Mouse (Mus musculus): Measurements from ENCODE around the gene Fxyd1. TPM values are rescaled to one million over a fixed set of nuclear protein-coding genes. Genes with fewer than 3 reads are reported as not detected.

Gene Fxyd1
- total RNA-seq, 4 experiments from 2014 or later = 80.5 to 263 (median 172) TPM

GRCm38 (mm10) chr7:31017104-31017901, 39.7 kb downstream of the Fxyd1 start:
- DNase-seq (ENCODE audit: low spot score in 2 of 2) = peak; percentile 25 to 32

- no peak for DNase-seq (ENCODE audit: low spot score in 2 of 2)
Observed at GRCm38 (mm10) chr7:31012971-31013370, 44.0 kb downstream of the Fxyd1 start.

GRCm38 (mm10) chr7:31008889-31009288, 48.1 kb downstream of the Fxyd1 start:
- no peak for DNase-seq (ENCODE audit: low spot score in 2 of 2)

DNA sequence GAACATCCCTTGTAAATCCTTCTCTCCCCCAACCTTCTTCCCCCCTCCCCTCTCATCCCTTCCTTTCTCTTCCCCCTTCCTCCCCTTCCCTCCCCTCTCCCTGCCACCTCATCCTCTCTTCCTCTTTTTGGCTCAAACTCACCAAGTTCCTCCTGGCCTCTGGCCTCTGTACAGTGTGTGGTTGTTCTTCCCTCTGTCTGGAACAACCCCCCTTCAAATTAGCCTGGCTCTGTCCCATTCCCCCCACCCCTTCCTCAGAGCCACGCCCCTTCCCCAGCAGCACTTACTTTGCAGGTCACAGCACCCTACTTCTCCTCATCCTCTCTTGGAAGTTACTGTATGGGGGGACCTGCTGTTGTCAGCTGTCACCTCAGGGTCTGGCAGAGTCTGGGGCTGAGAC, 48.8 kb downstream of the Fxyd1 start:
- DNase-seq (ENCODE audit: low spot score in 2 of 2) = no peak

DNA sequence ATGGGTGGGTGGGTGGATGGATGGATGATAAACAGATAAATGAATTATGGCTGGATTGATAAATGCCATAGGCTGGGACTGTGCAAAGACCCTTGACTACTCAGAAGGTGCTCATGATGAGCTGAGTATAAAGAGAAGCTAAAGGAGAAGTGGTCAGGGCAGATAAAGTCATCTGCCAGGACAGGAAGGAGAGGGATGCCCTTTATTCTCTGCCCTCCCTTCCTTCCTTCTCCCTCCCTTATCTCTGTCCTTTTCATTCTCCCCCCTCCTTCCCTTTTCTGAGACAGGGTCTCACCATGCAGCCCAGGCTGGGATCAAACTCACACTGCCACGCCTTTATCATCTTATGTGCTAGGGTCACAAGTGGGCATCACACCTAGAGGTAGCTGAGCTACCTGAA, 49.2 kb downstream of the Fxyd1 start:
- DNase-seq (ENCODE audit: low spot score in 2 of 2) = no peak

DNA sequence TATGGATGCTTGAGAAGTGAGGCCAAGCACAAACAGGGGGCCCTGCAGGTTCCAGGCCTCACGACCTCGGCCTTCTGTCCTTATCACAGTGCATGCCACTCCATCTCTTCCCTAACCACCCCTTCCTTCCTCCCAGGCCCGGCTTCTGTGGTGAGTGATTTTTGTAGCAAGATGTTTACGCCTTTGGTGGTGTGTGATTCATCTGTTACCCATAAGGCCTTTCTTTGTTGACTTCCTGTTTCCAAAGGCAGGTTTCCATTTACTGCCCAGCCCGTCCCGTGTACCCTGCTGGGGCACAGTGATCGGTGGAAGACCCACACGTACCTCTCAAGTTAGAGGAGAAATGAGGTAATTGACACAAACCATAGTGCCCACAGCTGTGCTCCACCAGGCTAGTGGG, 54.3 kb downstream of the Fxyd1 start:
- no peak for DNase-seq (ENCODE audit: low spot score in 2 of 2)

Small RNA genes lying within 50 kb of the gene (microRNA-seq; reads per million reads assigned to microRNA genes)
- 0 to 0.25 reads per million in 2 experiments for gene Mir7050

Other genes starting within 250 kb of the Fxyd1 start
- under 1 TPM in 1 of 4 experiments, not detected in 3; 0.20 TPM for gene Ffar2, start 233.4 kb downstream of the Fxyd1 start, total RNA-seq (2022)
- gene Ffar3, start 201.0 kb downstream of the Fxyd1 start, total RNA-seq (2022) = not detected
- not detected for gene Ffar1, start 195.6 kb downstream of the Fxyd1 start, total RNA-seq (2022)
- 1 to 10 TPM in 2 of 4 experiments, not detected in 2; 1.1 to 1.6 TPM for gene Cd22, start 176.9 kb downstream of the Fxyd1 start, total RNA-seq (2022)
- gene Mag, start 142.3 kb downstream of the Fxyd1 start, total RNA-seq (2022) = 100 to 1,000 TPM; 151 to 226 (median 183) TPM
- not detected for gene Hamp2, start 132.5 kb downstream of the Fxyd1 start, total RNA-seq (2022)
- not detected for gene Hamp, start 113.2 kb downstream of the Fxyd1 start, total RNA-seq (2022)
- 100 to 1,000 TPM; 118 to 123 (median 120) TPM for gene Usf2, start 100.4 kb downstream of the Fxyd1 start, total RNA-seq (2022)
- 1 to 10 TPM; 5.1 to 9.0 (median 6.0) TPM for gene Lsr, start 83.7 kb downstream of the Fxyd1 start, total RNA-seq (2022)
- gene Fam187b, start 83.4 kb downstream of the Fxyd1 start, total RNA-seq (2022) = under 1 TPM in 1 of 4 experiments, not detected in 3; 0.21 TPM
- gene Fxyd5, start 14.7 kb downstream of the Fxyd1 start, total RNA-seq (2022) = 10 to 100 TPM; 27.5 to 36.2 (median 30.7) TPM
- gene Fxyd7, start 5.7 kb downstream of the Fxyd1 start, total RNA-seq (2022) = 100 to 1,000 TPM; 103 to 116 (median 108) TPM
- gene Lgi4, start 2.1 kb upstream of the Fxyd1 start, total RNA-seq (2022) = 10 to 100 TPM; 38.3 to 64.2 (median 55.9) TPM
- gene Fxyd3, start 19.5 kb upstream of the Fxyd1 start, total RNA-seq (2022) = 1 to 10 TPM in 3 of 4 experiments, not detected in 1; 1.4 to 2.3 (median 1.6) TPM
- 1 to 10 TPM; 4.8 to 9.5 (median 5.4) TPM for gene Hpn, start 58.1 kb upstream of the Fxyd1 start, total RNA-seq (2022)
- gene Scn1b, start 69.8 kb upstream of the Fxyd1 start, total RNA-seq (2022) = 100 to 1,000 TPM; 572 to 623 (median 584) TPM
- gene Gramd1a, start 98.7 kb upstream of the Fxyd1 start, total RNA-seq (2022) = 100 to 1,000 TPM; 115 to 132 (median 125) TPM
- not detected for gene Scgb2b2, start 233.3 kb upstream of the Fxyd1 start, total RNA-seq (2022)
- not detected for gene Scgb1b2, start 234.6 kb upstream of the Fxyd1 start, total RNA-seq (2022)